Mouse (Mus musculus) liver, postnatal 0 days (tissue): Measurements from ENCODE around the gene Agbl4.

ENCODE experiments used
- CTCF ChIP-seq: sonication (generic); IDR thresholded peaks from 2 replicates; pipeline ENCODE4 v1.5.1; 2016; ENCODE audit warnings: antibody characterized with exemption, low read depth
- EP300 ChIP-seq: IDR thresholded peaks from 2 replicates; pipeline ENCODE4 v1.6.1; 2016; ENCODE audit warnings: antibody characterized with exemption, low read depth, mild to moderate bottlenecking

DNA sequence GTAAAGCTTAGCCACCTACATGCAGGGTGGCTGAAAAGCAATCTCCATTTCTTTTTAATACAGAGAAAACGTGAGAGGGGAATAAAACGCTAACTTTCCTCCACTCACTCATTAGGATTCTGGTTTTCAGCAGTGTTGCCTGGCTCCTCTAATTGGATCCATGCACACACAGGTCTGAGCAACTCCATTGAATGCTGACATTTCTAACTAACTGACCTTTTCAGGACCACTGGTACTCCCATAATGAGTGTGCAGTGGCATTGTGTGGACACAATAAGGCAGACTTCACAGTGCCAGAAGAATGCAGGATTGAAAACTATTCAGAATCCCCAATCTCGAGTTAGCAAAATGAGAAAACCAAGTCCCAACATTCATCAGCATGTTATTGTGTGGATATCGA is 952.5 kb downstream of the Agbl4 start:
- TF ChIP-seq EP300 (no peak), CTCF (no peak)
